Mouse (Mus musculus): ENCODE data around the gene Gria2.

DNA sequence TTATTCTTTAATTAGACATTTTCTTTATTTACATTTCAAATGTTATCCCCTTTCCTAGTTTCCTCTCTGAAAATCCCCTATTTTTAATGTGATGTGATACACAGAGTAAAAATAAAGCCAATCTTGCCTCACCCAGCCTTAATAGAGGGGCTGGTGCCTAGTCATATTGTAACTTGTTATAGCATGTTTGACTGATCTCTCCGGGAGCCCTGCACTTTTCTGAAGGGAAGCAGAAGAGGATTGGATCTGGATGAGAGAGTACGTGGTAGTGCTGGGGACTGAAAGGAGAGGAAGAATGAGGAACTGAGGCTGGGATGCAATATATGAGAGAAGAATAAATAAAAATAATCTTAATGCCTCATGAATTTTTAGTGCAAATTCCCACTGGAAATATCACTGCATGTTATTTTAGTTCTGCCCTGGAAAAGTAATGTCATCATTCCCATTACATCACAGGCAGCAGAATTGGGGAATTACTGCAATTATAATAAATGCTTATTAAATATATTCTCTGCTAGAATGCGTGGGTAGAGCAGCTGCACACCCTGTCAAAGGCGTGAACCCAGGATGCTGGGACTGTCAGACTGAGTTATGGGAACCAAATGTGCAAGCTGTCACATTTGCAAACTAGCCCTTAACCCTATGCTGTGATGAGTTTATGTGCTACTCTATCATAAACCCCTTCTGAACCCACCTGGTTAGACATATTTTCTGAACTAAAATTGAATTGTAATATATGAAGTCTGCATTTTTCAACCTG, 28.4 kb downstream of the Gria2 start:
- TF ChIP-seq GATA1 (IDR thresholded peaks at IDR 0.05; ENCODE audit: borderline replicate concordance, low read length), result no peak
- no peak for TF ChIP-seq FLI1 (IDR thresholded peaks at IDR 0.05; ENCODE audit: low read length)

Data from megakaryocyte, embryonic 14.5 days (primary cell).